Mouse (Mus musculus): ENCODE data around the gene Ptprcap.

Ptprcap gene

DNA sequence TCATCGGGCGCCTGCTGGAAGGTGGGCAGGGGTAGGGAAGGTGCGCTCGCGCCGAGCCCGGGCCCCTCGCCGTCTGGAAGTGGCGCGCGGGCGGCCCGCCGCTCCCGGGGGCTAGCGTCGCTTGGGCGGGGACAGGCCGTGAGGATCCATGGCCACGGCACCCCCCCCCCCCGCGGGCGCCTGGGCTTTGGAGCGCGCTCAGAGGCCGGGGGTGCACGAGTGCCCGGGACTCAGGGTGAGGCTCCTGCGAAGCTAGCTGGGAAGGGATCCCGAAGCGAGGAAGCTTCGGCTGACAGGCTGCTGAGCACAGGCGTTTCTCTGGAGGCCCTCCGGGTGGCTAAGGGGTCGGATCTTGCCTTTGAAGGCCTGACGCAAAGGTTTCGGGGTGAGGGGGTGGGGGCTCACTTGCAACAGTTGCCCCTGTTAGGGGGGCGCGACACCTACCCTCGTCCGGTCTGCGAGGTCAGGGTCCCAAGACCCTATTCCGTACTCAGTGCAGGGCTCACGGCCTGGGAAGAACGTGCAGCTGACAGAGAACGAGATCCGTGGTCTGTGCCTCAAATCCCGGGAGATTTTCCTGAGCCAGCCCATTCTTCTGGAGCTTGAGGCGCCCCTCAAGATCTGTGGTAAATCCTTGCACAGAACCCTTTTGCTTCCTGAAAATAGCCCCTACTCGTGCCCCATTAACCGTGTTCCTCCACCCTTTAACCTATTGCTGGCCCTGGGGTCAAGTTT, 39.0 kb downstream of the Ptprcap start:
- in situ Hi-C loops (cut with MboI; ENCODE audit: unreplicated experiment in 2 of 2), result no loop called here

- in situ Hi-C loops (cut with MboI; ENCODE audit: unreplicated experiment in 2 of 2), result no loop called here
Measured at GRCm38 (mm10) chr19:4193129-4193528, 39.7 kb downstream of the Ptprcap start.

- in situ Hi-C loops (cut with MboI; ENCODE audit: unreplicated experiment in 2 of 2), result no loop called here
Measured at GRCm38 (mm10) chr19:4194021-4194724, 40.8 kb downstream of the Ptprcap start.

DNA sequence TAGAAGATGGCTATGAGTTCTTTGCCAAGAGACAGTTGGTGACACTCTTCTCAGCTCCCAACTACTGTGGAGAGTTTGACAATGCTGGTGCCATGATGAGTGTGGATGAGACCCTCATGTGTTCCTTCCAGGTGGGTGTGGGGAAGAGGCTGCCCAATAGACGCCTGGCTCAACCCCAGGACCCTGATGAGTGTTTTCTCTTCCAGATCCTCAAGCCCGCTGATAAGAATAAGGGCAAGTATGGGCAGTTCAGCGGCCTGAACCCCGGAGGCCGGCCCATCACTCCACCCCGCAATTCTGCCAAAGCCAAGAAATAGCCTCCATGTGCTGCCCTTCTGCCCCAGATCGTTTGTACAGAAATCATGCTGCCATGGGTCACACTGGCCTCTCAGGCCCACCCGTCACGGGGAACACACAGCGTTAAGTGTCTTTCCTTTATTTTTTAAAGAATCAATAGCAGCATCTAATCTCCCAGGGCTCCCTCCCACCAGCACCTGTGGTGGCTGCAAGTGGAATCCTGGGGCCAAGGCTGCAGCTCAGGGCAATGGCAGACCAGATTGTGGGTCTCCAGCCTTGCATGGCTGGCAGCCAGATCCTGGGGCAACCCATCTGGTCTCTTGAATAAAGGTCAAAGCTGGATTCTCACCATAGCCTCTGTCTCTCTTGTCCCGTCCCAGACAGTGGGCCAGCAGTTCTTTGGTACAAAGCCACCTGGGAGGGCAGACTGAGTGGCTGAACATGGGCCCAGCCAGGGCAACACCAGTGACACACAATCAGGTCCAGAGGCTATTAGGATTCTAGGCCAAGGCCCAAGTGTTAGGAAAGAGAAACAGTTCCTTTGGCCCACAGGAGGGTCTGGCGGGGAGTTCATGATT, 41.6 kb downstream of the Ptprcap start:
- in situ Hi-C loops (cut with MboI; ENCODE audit: unreplicated experiment in 2 of 2), result no loop called here

DNA sequence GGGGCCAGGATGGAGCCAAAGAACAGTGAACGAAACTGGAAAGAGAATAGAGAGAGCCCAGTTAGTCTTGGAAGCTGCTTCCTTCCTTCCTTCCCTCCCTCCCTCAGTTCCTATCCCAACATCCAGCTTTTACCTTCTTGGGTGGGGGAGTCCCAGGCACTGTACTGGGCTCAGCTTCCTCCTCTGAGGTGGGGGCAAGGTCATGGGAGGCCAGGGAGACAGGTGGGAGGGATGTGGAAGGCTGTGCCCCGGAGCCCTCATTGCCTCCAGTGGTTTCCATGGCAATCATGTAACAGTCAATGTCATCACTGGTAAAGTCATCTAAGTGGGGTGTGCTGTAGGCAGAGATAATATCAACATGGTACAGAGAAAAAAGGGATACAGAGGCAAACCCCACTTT, 42.6 kb downstream of the Ptprcap start:
- in situ Hi-C loops (cut with MboI; ENCODE audit: unreplicated experiment in 2 of 2), result no loop called here

GRCm38 (mm10) chr19:4196548-4196947, 43.1 kb downstream of the Ptprcap start:
- in situ Hi-C loops (cut with MboI; ENCODE audit: unreplicated experiment in 2 of 2), result no loop called here

GRCm38 (mm10) chr19:4197180-4197579, 43.8 kb downstream of the Ptprcap start:
- in situ Hi-C loops (cut with MboI; ENCODE audit: unreplicated experiment in 2 of 2), result no loop called here

- in situ Hi-C loops (cut with MboI; ENCODE audit: unreplicated experiment in 2 of 2), result loop anchor here (5.0 kb wide), 5 partner anchors 34 to 184 kb away; partner anchors contain the start of gene Aip (in 1 of the 2)
Measured at GRCm38 (mm10) chr19:4201291-4201909, 48.0 kb downstream of the Ptprcap start, which contains the start of gene Rad9a. Gene Rad9a, minus strand, starts transcription at chr19:4201662.

- in situ Hi-C loops (cut with MboI; ENCODE audit: unreplicated experiment in 2 of 2), result loop anchor here (5.0 kb wide), 5 partner anchors 35 to 185 kb away; partner anchors contain the start of gene Aip (in 1 of the 2)
Measured at GRCm38 (mm10) chr19:4202149-4202548, 48.7 kb downstream of the Ptprcap start.

GRCm38 (mm10) chr19:4203148-4203547, 49.7 kb downstream of the Ptprcap start:
- in situ Hi-C loops (cut with MboI; ENCODE audit: unreplicated experiment in 2 of 2), result loop anchor here (5.0 kb wide), 5 partner anchors 36 to 186 kb away; partner anchors contain the start of gene Aip (in 1 of the 2)

DNA sequence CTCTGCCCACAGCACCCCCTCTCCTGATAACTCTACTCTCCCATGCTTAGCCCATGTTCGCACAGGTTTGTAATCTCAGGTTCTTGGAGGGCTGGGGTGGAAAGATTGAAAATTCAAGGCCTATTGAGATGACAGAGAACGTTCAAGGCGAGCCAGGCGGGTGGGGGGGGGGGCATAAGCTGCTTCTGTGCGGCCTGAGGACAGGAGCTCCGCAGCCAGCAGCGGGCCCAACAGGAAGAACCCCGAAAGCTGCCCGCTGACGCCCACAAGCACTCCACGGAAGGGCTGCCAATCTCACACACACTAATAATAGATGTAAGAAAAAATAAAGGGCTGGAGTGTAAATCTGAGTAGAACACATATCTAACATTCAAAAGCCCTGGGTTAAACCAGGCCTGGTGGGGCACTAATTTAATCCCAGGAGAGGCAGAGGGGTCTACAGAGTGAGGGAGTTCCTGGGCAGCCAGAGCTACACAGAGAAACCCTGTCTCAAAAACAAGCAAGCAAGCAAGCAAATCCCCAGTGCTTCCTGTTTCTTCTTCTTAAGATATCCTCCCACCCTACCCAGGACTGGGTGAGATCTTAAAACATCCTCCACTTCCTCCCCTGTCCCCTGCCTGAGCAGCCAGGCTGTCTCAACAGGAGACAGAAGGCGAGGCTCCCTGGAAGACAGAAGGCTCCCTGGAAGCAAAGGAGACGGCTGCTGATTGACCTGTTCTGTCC, 50.4 kb downstream of the Ptprcap start:
- in situ Hi-C loops (cut with MboI; ENCODE audit: unreplicated experiment in 2 of 2), result loop anchor here (5.0 kb wide), 5 partner anchors 36 to 186 kb away; partner anchors contain the start of gene Aip (in 1 of the 2)

- in situ Hi-C loops (cut with MboI; ENCODE audit: unreplicated experiment in 2 of 2), result loop anchor here (5.0 kb wide), 8 partner anchors 37 to 188 kb away; partner anchors contain the start of gene Aip (in 1 of the 2)
Measured at GRCm38 (mm10) chr19:4204889-4205288, 51.5 kb downstream of the Ptprcap start.

Measured in v-Abl transformed pro-B cells (cell line).